Mouse (Mus musculus): ENCODE results near the gene Xpnpep1. TPM values are rescaled to one million over a fixed set of nuclear protein-coding genes. Genes with fewer than 3 reads are reported as not detected.
A peak's percentile ranks its signal among the peaks of the same experiment; 100 is the strongest.

The Xpnpep1 gene
- polyA plus RNA-seq (2016; fragmentation: Nextera tagmentation; extraction: Ambion mirVana), result 146 and 150 TPM in 2 replicates

DNA sequence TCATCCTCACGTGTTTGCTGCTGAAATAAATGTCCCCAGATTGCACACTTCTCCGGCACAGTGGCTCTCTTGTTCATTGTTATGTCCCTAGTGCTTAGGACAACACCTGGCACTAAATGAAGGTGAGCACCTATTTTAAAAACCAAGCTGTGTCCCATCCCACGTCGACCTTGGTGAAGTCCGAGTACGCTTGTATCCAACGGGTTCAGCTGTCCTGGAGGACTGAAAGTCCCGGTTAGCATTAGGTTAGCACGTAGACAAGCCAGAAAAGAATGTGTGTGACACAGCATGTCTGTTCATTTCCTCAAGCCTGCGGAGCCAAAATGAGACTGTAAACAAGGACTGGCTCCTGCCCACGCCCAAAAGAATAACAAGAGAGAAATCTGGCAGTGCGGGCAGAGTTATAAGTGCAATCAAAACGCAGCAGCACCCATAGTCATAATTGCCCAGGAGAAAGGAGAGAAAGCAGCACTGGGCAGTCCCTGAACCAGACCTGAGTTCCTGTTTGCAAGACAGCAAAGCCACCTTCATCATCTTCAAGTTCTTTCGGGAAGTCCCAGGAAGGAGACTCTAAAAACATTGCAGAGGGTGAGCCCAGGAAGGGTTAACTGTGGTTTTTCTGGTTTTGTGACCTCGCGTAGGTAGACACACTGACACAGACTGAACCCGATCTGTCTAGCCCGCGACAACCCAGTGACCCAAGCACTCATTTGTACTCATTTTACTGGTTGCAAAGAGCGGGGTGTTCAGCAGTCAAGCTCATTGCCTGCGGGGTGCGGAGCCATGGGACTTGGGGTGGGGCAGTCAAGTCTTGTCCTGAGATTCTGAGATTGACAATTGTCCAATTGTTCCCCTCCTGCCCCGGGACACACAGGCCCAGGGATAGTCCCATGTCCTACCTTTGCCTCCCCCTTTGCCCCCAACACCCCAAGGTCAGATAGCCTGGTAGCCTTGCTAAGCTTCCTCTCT, at the start of gene Xpnpep1:
TSS of gene Xpnpep1 (minus strand) at position 51 of the 969 bp plus-strand sequence.
- H3K27ac ChIP-seq, result 0 out of 2 replicates have a peak within 1 kb of the TSS, but pooled peaks have one; percentile 29
- no peak within 1 kb of the TSS for H3K9ac ChIP-seq (replicated peaks)
- WGBS, result 84% methylated on average over 23 of the region's 23 CpGs

DNA sequence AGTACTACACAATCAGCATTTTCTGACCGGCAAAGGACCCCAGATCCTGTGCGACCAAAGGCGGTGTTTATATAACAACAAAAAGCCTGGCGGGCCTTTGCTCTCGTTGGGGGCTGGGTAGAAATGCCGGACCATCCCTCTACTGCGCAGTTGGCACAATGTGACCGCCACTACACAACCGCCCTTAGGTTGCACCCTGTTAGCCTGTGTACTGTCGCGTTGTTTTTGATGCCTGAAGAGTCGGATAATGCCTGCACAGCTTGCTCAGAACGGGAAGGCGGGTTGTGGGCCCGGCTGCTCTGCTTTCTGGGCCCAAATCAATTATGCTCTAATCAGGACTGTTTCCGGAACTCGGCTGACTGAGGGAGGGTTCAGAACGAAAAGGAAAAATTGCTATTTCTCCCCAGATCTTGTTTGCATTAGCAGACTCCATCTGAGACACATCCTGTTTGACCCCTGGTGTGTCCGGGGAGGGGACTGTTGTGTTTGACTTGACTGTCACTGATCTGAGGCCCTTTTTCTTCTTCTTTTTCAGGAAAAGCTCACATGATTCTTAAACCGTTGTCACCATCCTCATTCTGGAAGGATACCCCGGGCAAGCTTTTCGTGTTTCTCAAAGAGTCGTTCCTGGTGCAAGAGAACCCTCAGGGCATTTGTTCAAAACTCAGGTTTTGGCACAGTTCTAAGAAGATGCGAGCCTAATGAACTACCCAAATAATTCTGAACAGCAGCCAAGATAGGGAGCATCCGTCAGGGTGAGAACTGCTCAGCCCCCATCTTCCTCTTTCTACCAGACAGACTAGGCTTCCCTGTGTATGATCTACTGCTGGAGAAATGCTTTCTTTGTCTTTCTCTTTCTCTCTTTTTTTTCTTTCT, 47.5 kb upstream of the Xpnpep1 start:
- ATAC-seq (ENCODE audit: insufficient number of reproducible peaks, insufficient read depth, low FRiP score, low TSS enrichment, low read depth), result no peak

More for the DNA sequence above, at the start of gene Xpnpep1:
- Histone ChIP-seq H3K36me3 (peaks cover 7% of the 10 kb centered on the region; the same call in 1 of the 2 replicates), H3K4me1 (replicated peaks) (peaks cover 16% of the 10 kb centered on the region), H3K4me2 (peak within 1 kb of the TSS; percentile 78), H3K9me3 (no peaks in the 10 kb centered on the region), H3K27me3 (no peaks in the 10 kb centered on the region), H3K4me3 (replicated peaks) (peak within 1 kb of the TSS; percentile 92)
- ATAC-seq (ENCODE audit: insufficient number of reproducible peaks, insufficient read depth, low FRiP score, low TSS enrichment, low read depth), result no peak

DNA sequence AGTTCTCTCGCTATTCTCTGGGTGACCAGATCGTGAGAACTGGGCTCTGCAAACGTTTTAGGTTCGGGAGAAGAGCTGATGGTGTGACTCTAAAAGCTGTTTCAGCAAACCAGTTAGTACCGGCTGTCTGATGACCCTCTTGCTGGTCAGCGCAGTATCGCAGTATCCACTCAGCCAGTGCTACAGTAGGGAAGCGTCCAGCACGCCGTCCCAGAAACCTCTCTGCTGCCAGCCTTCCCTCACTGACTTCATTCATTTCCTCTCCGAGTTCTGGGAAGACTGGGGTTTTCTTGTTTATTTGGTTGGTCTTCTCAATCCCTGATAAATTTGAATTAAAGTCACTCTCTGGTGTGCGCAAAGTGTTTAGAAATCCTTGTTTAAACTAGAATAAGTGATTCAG, 46.8 kb upstream of the Xpnpep1 start:
- Histone ChIP-seq H3K9me3 (no peaks in the 10 kb centered on the region), H3K27ac (peak overlapping the region; percentile 20), H3K27me3 (no peaks in the 10 kb centered on the region), H3K4me3 (replicated peaks) (no peak overlapping the region), H3K9ac (replicated peaks) (no peak overlapping the region), H3K36me3 (no peaks in the 10 kb centered on the region), H3K4me2 (no peak overlapping the region), H3K4me1 (replicated peaks) (peaks cover 30% of the 10 kb centered on the region)
- no peak for ATAC-seq (ENCODE audit: insufficient number of reproducible peaks, insufficient read depth, low FRiP score, low TSS enrichment, low read depth)
- WGBS, result 67% methylated on average over 12 of the region's 12 CpGs

More for the DNA sequence above, 47.5 kb upstream of the Xpnpep1 start:
- Histone ChIP-seq H3K27me3 (no peaks in the 10 kb centered on the region), H3K36me3 (no peaks in the 10 kb centered on the region), H3K27ac (peak overlapping the region; percentile 20), H3K4me1 (replicated peaks) (peaks cover 24% of the 10 kb centered on the region), H3K4me2 (peak overlapping the region; percentile 27), H3K9me3 (no peaks in the 10 kb centered on the region), H3K4me3 (replicated peaks) (no peak overlapping the region), H3K9ac (replicated peaks) (no peak overlapping the region)
- 39% methylated on average over 25 of the region's 25 CpGs for WGBS

DNA sequence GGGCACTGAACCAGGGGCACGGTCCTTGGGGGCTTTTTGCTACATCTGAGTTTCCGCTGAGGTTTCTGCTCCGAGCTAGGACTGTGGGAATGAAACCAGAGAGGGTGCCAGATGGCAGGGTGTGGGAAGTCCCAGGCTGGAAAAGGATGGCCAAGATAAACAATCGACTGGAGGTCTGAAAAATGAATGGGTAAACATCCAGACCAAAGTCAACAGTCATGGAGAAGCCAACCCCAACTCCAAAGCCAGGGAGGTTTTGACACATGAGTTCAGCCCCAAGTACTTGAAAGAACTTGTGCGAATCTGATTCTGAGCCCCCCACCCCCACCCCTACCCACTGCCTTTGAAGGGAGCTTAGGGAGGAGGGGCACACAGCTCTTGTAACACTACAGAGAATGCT, 44.7 kb upstream of the Xpnpep1 start:
- no peak overlapping the region for H3K9ac ChIP-seq (replicated peaks)
- H3K27ac ChIP-seq, result peak overlapping the region; percentile 37; the same call in 1 of the 2 replicates
- ATAC-seq (ENCODE audit: insufficient number of reproducible peaks, insufficient read depth, low FRiP score, low TSS enrichment, low read depth), result no peak
- no peaks in the 10 kb centered on the region for H3K36me3 ChIP-seq
- H3K4me1 ChIP-seq (replicated peaks), result peaks cover 51% of the 10 kb centered on the region
- WGBS, result 49% methylated on average over 5 of the region's 5 CpGs
- H3K4me3 ChIP-seq (replicated peaks), result no peak overlapping the region
- H3K4me2 ChIP-seq, result no peak overlapping the region
- no peaks in the 10 kb centered on the region for H3K9me3 ChIP-seq
- H3K27me3 ChIP-seq, result no peaks in the 10 kb centered on the region

DNA sequence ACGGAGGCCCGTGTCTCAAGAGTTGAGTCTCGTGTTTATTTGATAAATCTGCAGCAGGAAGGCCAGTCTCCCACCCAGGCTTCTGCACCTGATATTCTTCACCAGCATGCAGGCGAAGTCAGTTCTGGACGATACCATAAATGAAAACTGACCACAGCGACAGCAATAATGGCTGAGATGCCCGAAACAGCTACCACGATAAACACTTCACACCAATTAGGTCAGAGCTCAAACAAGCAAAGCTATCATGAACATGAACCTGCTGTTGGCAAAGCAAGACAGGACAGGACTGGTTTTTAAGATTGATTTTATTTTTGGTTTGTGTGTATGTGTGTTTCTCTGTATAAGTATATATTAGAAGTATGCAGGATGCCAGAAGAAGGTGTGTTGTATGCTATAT, 42.8 kb upstream of the Xpnpep1 start:
- no peak for ATAC-seq (ENCODE audit: insufficient number of reproducible peaks, insufficient read depth, low FRiP score, low TSS enrichment, low read depth)
- Histone ChIP-seq H3K9me3 (no peaks in the 10 kb centered on the region), H3K27me3 (no peaks in the 10 kb centered on the region), H3K36me3 (no peaks in the 10 kb centered on the region), H3K4me3 (replicated peaks) (no peak overlapping the region), H3K27ac (no peak overlapping the region), H3K4me2 (no peak overlapping the region), H3K4me1 (replicated peaks) (peaks cover 61% of the 10 kb centered on the region), H3K9ac (replicated peaks) (no peak overlapping the region)
- WGBS, result 89% methylated on average over 8 of the region's 8 CpGs

DNA sequence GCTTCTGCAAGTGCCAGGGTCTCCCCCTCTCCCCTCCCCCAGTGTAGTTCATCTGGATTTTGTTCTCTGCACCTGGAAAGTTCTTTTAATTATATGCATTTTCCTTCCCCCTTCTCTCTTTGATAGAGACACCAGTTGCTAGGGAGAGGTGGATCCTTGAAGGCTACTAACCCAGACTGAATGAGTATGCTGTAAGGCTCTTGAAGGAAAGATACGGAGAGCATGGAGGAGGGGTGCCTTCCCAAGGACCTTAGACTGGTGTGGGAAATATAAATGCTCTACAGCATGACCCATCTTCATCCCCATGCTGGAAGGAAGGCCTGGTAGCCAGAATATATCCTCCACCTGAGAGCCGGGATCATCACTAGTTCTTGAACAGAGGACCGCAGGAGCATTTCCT, 41.3 kb upstream of the Xpnpep1 start:
- H3K27me3 ChIP-seq, result no peaks in the 10 kb centered on the region
- no peak overlapping the region for H3K9ac ChIP-seq (replicated peaks)
- H3K4me3 ChIP-seq (replicated peaks), result no peak overlapping the region
- H3K4me1 ChIP-seq (replicated peaks), result peaks cover 62% of the 10 kb centered on the region
- WGBS, result 55% methylated on average over 3 of the region's 3 CpGs
- peak overlapping the region; percentile 92 for H3K27ac ChIP-seq
- peak; percentile 50 for ATAC-seq (ENCODE audit: insufficient number of reproducible peaks, insufficient read depth, low FRiP score, low TSS enrichment, low read depth)
- H3K4me2 ChIP-seq, result peak overlapping the region; percentile 26
- no peaks in the 10 kb centered on the region for H3K36me3 ChIP-seq
- H3K9me3 ChIP-seq, result no peaks in the 10 kb centered on the region

DNA sequence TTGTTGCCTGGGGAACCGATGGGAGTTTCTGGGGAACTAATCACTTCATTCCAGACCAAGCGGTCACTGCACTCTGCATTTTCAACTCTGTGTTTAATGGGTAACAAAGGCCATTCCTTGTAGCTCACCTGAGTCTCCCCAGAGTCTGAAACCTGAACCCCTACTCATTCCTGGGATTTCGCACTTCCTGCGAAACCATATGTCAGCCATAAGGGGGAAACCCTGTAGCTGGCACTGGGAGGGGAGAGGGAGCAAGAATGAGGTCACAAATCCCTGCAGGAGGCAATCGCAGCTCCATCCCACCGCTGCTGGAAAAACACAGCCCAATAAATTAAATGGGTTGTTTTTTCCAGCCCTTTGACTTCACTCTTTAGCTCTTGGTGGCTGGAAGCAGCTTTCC, 40.9 kb upstream of the Xpnpep1 start:
- Histone ChIP-seq H3K9me3 (no peaks in the 10 kb centered on the region), H3K36me3 (no peaks in the 10 kb centered on the region), H3K27ac (peak overlapping the region; percentile 92), H3K4me1 (replicated peaks) (peaks cover 66% of the 10 kb centered on the region), H3K27me3 (no peaks in the 10 kb centered on the region), H3K4me2 (peak overlapping the region; percentile 26), H3K9ac (replicated peaks) (no peak overlapping the region), H3K4me3 (replicated peaks) (no peak overlapping the region)
- 1% methylated on average over 6 of the region's 6 CpGs for WGBS
- ATAC-seq (ENCODE audit: insufficient number of reproducible peaks, insufficient read depth, low FRiP score, low TSS enrichment, low read depth), result peak; percentile 82

DNA sequence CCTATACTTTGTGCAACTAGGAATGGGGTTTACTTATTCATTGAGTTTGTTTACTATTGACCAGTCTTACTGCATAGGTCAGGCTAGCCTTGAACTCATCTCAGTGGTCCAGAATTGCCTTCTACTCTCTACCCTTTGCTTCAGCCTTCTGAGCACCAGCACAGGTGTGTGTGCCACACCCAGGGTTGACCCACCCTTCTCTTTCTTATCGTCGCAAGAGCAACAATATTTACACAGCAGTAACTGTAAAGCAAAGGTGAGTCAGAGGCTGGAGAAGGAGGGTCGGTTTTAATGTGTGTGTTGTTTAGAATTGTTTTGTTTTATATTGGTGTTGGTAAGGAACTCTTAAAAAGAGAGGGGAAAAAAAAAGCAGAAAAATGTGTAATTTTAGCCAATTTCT, 40.5 kb upstream of the Xpnpep1 start:
- Histone ChIP-seq H3K4me2 (peak overlapping the region; percentile 16; the same call in 1 of the 2 replicates), H3K9me3 (no peaks in the 10 kb centered on the region), H3K4me1 (replicated peaks) (peaks cover 70% of the 10 kb centered on the region), H3K27me3 (no peaks in the 10 kb centered on the region), H3K4me3 (replicated peaks) (no peak overlapping the region), H3K36me3 (no peaks in the 10 kb centered on the region), H3K9ac (replicated peaks) (no peak overlapping the region), H3K27ac (peak overlapping the region; percentile 92)
- WGBS, result 28% methylated on average over 3 of the region's 3 CpGs
- ATAC-seq (ENCODE audit: insufficient number of reproducible peaks, insufficient read depth, low FRiP score, low TSS enrichment, low read depth), result no peak

DNA sequence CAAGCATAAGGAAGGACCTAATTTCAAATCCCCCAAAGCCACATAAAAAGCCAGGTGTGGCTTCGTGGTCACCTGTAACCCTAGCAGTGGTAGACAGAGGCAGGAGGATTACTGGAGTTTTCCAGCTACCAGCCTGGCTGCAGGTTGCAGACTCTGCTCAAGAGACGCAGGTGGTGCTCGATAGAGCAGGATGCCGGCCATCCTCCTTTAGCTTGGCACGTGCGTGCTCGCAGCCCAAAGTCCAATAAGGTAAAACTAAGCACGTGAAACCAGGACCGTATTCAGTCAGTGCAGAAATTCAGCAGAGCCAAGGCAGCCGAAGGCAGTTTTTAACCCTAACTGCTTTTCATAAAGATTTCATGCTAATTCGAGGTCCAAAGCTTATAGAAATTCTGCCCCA, 40.0 kb upstream of the Xpnpep1 start:
- H3K4me2 ChIP-seq, result no peak overlapping the region
- peaks cover 68% of the 10 kb centered on the region for H3K4me1 ChIP-seq (replicated peaks)
- no peak overlapping the region for H3K4me3 ChIP-seq (replicated peaks)
- H3K27ac ChIP-seq, result peak overlapping the region; percentile 92
- 67% methylated on average over 11 of the region's 11 CpGs for WGBS
- no peak overlapping the region for H3K9ac ChIP-seq (replicated peaks)
- H3K9me3 ChIP-seq, result no peaks in the 10 kb centered on the region
- ATAC-seq (ENCODE audit: insufficient number of reproducible peaks, insufficient read depth, low FRiP score, low TSS enrichment, low read depth), result no peak
- H3K27me3 ChIP-seq, result no peaks in the 10 kb centered on the region
- H3K36me3 ChIP-seq, result no peaks in the 10 kb centered on the region

DNA sequence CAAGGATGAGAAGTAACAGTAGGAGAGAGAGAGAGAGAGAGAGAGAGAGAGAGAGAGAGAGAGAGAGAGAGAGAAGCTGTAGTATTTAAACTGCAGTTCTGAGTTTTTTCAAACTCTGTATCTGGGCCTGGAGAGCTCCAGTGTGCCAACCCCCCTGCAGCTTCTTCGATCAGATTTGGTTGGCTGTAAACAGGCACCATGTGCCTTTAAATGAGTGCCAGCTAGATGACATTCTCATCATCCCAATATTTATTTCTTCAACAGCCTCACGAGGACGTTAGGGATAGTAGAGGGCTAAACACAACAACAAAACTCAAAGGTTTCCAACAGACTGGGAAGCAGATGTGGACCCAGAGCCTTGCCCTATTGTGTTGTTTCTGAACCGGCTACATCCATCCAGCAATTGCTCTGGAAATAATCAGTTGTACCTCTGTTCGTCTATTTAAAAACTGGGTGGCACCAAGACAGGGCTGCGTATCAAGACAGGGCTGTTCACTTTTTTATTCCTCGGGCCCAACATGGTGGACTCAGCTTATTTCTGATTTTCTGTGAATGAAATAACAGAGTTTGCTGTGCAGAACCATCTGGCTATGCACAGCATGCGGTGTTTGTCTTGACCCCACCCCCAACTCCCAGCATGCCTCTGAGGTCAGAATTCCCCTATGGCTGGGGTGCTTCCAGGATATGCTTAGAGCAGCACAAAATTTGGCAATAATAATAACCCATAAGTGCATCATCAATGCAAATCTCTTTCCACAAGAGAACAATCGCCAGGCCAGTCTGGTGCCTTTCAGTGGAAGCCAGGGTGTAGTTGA, 38.5 kb upstream of the Xpnpep1 start:
- Histone ChIP-seq H3K36me3 (no peaks in the 10 kb centered on the region), H3K27me3 (no peaks in the 10 kb centered on the region), H3K4me1 (replicated peaks) (peaks cover 67% of the 10 kb centered on the region), H3K4me3 (replicated peaks) (no peak overlapping the region), H3K9ac (replicated peaks) (no peak overlapping the region), H3K9me3 (no peaks in the 10 kb centered on the region; the same call in 1 of the 2 replicates), H3K27ac (peak overlapping the region; percentile 18), H3K4me2 (no peak overlapping the region)
- 63% methylated on average over 9 of the region's 9 CpGs for WGBS
- ATAC-seq (ENCODE audit: insufficient number of reproducible peaks, insufficient read depth, low FRiP score, low TSS enrichment, low read depth), result no peak

All from limb, embryonic 12.5 days (tissue).